Mouse (Mus musculus) frontal cortex, postnatal 10 days (tissue): Measurements from ENCODE around the gene Olfr1052.
"Not testable (repeated sequence)": the region's sequence is repeated elsewhere in the genome, so short reads cannot be mapped to it uniquely, and the experiment has no call there.

ENCODE experiments used
- DNase-seq, 2 experiments: peaks; one replicate each; pipeline ENCODE4 v3.0.0; 2022; ENCODE audit warnings: low spot score in 2 of 2, mixed read lengths in 1 of 2

Gene Olfr1052

GRCm38 (mm10) chr2:86292155-86292554, at the start of gene Olfr1052:
Gene Olfr1052 (plus strand): TSS chr2:86292455.
- no peak for DNase-seq

GRCm38 (mm10) chr2:86258228-86258627, 34.0 kb upstream of the Olfr1052 start, which contains the start of gene Olfr1049:
Gene Olfr1049 (minus strand): TSS chr2:86258328.
- DNase-seq, result not testable (repeated sequence)

GRCm38 (mm10) chr2:86278988-86279387, 13.3 kb upstream of the Olfr1052 start, which contains the start of gene Olfr1051:
Gene Olfr1051 (minus strand): TSS chr2:86279088.
- not testable (repeated sequence) for DNase-seq

- DNase-seq, result no peak
These were observed 22.9 kb downstream of the Olfr1052 start, which contains the start of gene Olfr1053 for GRCm38 (mm10) chr2:86315184-86315583. Gene Olfr1053 (minus strand): TSS chr2:86315284.

GRCm38 (mm10) chr2:86335333-86335732, 43.1 kb downstream of the Olfr1052 start, which contains the start of gene Olfr1054:
Gene Olfr1054 (minus strand): TSS chr2:86335433.
- no peak for DNase-seq
